Mouse (Mus musculus) spleen, adult 2 months (tissue): ENCODE data around the gene Dglucy.

ENCODE experiments used
- CTCF ChIP-seq: fragments of 200-500 bp; IDR thresholded peaks from 2 replicates; pipeline ENCODE4 v1.5.1; 2011; ENCODE audit warnings: mild to moderate bottlenecking, inconsistent platforms; ENCODE audit not compliant: insufficient read depth, insufficient read length, insufficient replicate concordance; ENCODE audit errors: extremely low read depth
- POLR2A ChIP-seq: fragments of 200-500 bp; IDR thresholded peaks from 2 replicates; pipeline ENCODE4 v1.6.1; 2011; ENCODE audit warnings: low read depth, low read length, inconsistent platforms

GRCm38 (mm10) chr12:100844546-100844945 lies 65.7 kb downstream of the Dglucy start:
- TF ChIP-seq POLR2A (no peak), CTCF (no peak)
